ENCODE assay signal across 11 mouse cellular contexts in genomic region chr2:153457467-153457866, GRCm38 (mm10). TPM values are rescaled to one million over a fixed set of nuclear protein-coding genes. Genes with fewer than 3 reads are reported as not detected.
DNase-seq lines count a peak whose midpoint lies in the region; ATAC-seq lines count a peak whose summit lies in the region.
"Had no signal": no experiment of that assay in that cellular context is flagged by ENCODE, and none has a peak within 500 bp of the region (broad histone marks: within the 10 kb centered on the region; RNA-seq: fewer than 3 reads in every experiment).

No protein-coding gene starts in this region.

- H3K36me3 ChIP-seq in lung, embryonic 15.5 days = no peaks in the 10 kb centered on the region
- no peaks in the 10 kb centered on the region for H3K36me3 ChIP-seq in forebrain, embryonic 15.5 days
- no peaks in the 10 kb centered on the region for H3K36me3 ChIP-seq in intestine, embryonic 16.5 days (ENCODE audit: control insufficient read depth, insufficient read depth, low read length)
- H3K36me3 ChIP-seq in stomach, embryonic 14.5 days (ENCODE audit: control insufficient read depth, insufficient read depth, low read length) = no peaks in the 10 kb centered on the region

- no peak overlapping the region for H3K9ac ChIP-seq in lung, embryonic 15.5 days
- no peak overlapping the region for H3K9ac ChIP-seq in forebrain, embryonic 15.5 days (replicated peaks)
- no peak overlapping the region for H3K9ac ChIP-seq in intestine, embryonic 16.5 days (ENCODE audit: low read depth, low read length)
- no peak overlapping the region for H3K9ac ChIP-seq in stomach, embryonic 14.5 days (replicated peaks; ENCODE audit: low read depth, low read length)

- H3K4me2 ChIP-seq in lung, embryonic 15.5 days = no peak overlapping the region
- no peak overlapping the region for H3K4me2 ChIP-seq in forebrain, embryonic 15.5 days (replicated peaks)
- H3K4me2 ChIP-seq in intestine, embryonic 16.5 days (ENCODE audit: low read depth, low read length) = no peak overlapping the region
- no peak overlapping the region for H3K4me2 ChIP-seq in stomach, embryonic 14.5 days (replicated peaks; ENCODE audit: low read depth, low read length)

- no peaks in the 10 kb centered on the region for H3K27me3 ChIP-seq in lung, embryonic 15.5 days
- H3K27me3 ChIP-seq in forebrain, embryonic 15.5 days = no peaks in the 10 kb centered on the region
- no peaks in the 10 kb centered on the region for H3K27me3 ChIP-seq in intestine, embryonic 16.5 days (replicated peaks; ENCODE audit: control insufficient read depth, insufficient read depth, low read length)
- no peaks in the 10 kb centered on the region for H3K27me3 ChIP-seq in stomach, embryonic 14.5 days (ENCODE audit: control insufficient read depth, insufficient read depth, low read length)

- DNase-seq in lung, postnatal 36 days = no peak
- DNase-seq in gastrocnemius, postnatal 10 days = no peak
- DNase-seq in embryo, embryonic 11 days = no peak
- DNase-seq: adrenal gland, postnatal 36 days; right cerebral cortex, postnatal 4 days had no signal

- H3K27ac ChIP-seq in lung, embryonic 15.5 days = peak overlapping the region; percentile 59; the same call in 1 of the 2 replicates
- peak overlapping the region; percentile 16 for H3K27ac ChIP-seq in forebrain, embryonic 15.5 days (replicated peaks)
- peak overlapping the region; percentile 43 for H3K27ac ChIP-seq in intestine, embryonic 16.5 days (ENCODE audit: low read length)
- H3K27ac ChIP-seq in stomach, embryonic 14.5 days (ENCODE audit: low read length) = peak overlapping the region; percentile 74

- no peak for ATAC-seq in lung, embryonic 15.5 days (ENCODE audit: borderline replicate concordance, extremely low read depth, low FRiP score, low TSS enrichment)
- ATAC-seq in forebrain, embryonic 15.5 days (replicated peaks) = 0 out of 2 replicates have a peak, but pooled peaks have one; percentile 35
- ATAC-seq in intestine, embryonic 16.5 days = no peak
- ATAC-seq in stomach, embryonic 14.5 days (ENCODE audit: insufficient number of reproducible peaks, insufficient read depth, low FRiP score, low read depth) = no peak

- WGBS in lung, embryonic 15.5 days = 30% methylated on average over 4 of the region's 4 CpGs
- 3% methylated on average over 4 of the region's 4 CpGs for WGBS in forebrain, embryonic 15.5 days
- WGBS in intestine, embryonic 16.5 days = 33% methylated on average over 4 of the region's 4 CpGs
- WGBS in stomach, embryonic 14.5 days = 29% methylated on average over 4 of the region's 4 CpGs

- no peaks in the 10 kb centered on the region for H3K9me3 ChIP-seq in lung, embryonic 15.5 days
- H3K9me3 ChIP-seq in forebrain, embryonic 15.5 days = no peaks in the 10 kb centered on the region
- no peaks in the 10 kb centered on the region for H3K9me3 ChIP-seq in intestine, embryonic 16.5 days (ENCODE audit: control insufficient read depth, low read length)
- H3K9me3 ChIP-seq in stomach, embryonic 14.5 days (ENCODE audit: control insufficient read depth, low read depth, low read length) = no peaks in the 10 kb centered on the region

- no peak overlapping the region for H3K4me3 ChIP-seq in lung, embryonic 15.5 days
- no peak overlapping the region for H3K4me3 ChIP-seq in forebrain, embryonic 15.5 days
- H3K4me3 ChIP-seq in intestine, embryonic 16.5 days (ENCODE audit: low read length) = no peak overlapping the region
- H3K4me3 ChIP-seq in stomach, embryonic 14.5 days (ENCODE audit: low read depth, low read length) = no peak overlapping the region

- peaks cover 14% of the 10 kb centered on the region; the same call in 1 of the 2 replicates for H3K4me1 ChIP-seq in lung, embryonic 15.5 days
- peaks cover 8% of the 10 kb centered on the region for H3K4me1 ChIP-seq in forebrain, embryonic 15.5 days
- peaks cover 27% of the 10 kb centered on the region for H3K4me1 ChIP-seq in intestine, embryonic 16.5 days (ENCODE audit: control insufficient read depth, insufficient read depth, low read length)
- peaks cover 5% of the 10 kb centered on the region; the same call in 1 of the 2 replicates for H3K4me1 ChIP-seq in stomach, embryonic 14.5 days (ENCODE audit: control insufficient read depth, insufficient read depth, low read length)

RNA-seq across cellular contexts. Expression of gene 4930404H24Rik, which starts 35.1 kb away (rescaled TPM):
- polyA plus RNA-seq in lung, embryonic 15.5 days (2015; fragmentation: Nextera tagmentation; extraction: Ambion mirVana) = not detected in 2 replicates
- polyA plus RNA-seq in forebrain, embryonic 15.5 days (2015; fragmentation: Nextera tagmentation; extraction: Ambion mirVana) = not detected in 2 replicates
- polyA plus RNA-seq in intestine, embryonic 16.5 days (2015; fragmentation: Nextera tagmentation; extraction: Ambion mirVana) = not detected in 2 replicates
- not detected in 2 replicates for polyA plus RNA-seq in stomach, embryonic 14.5 days (2014; fragmentation: Nextera tagmentation; extraction: Ambion mirVana)
- not detected for total RNA-seq in gastrocnemius, postnatal 10 days (2021)
- total RNA-seq: adrenal gland, postnatal 36 days; left cerebral cortex, postnatal 36 days; MEL had no signal

Comparison
In these comparisons a context has a peak if more than half of its experiments do, and no peak if none do; other contexts are left out.
1. H3K27ac ChIP-seq: peak in every context shown above with its lines; median percentile 74 in stomach, embryonic 14.5 days; 59 in lung, embryonic 15.5 days; 43 in intestine, embryonic 16.5 days; 16 in forebrain, embryonic 15.5 days.